Mouse (Mus musculus) liver, embryonic 13.5 days (tissue): Measurements from ENCODE around the gene Ikbke. TPM values are rescaled to one million over a fixed set of nuclear protein-coding genes. Genes with fewer than 3 reads are reported as not detected.
"Not testable (repeated sequence)": the region's sequence is repeated elsewhere in the genome, so short reads cannot be mapped to it uniquely, and the experiment has no call there.

Experiments used
- ATAC-seq: fragments of 200-750 bp; cut with Nextera tagmentation; 2 replicates; pipeline ENCODE4 v1.8.0; 2017; ENCODE audit warnings: low read depth, mild to moderate bottlenecking, moderate number of reproducible peaks, moderate library complexity
- DNase-seq: peaks from one replicate; pipeline ENCODE4 v3.0.0; 2022
- H3K27ac ChIP-seq: fragments of 300-500 bp; sonication (generic); 2 replicates; pipeline ENCODE4 v1.5.1; 2015; ENCODE audit warnings: moderate library complexity, mild to moderate bottlenecking, inconsistent platforms
- H3K27me3 ChIP-seq: fragments of 300-500 bp; sonication (generic); 2 replicates; pipeline ENCODE4 v1.6.1; 2015; ENCODE audit warnings: mild to moderate bottlenecking, inconsistent platforms
- H3K36me3 ChIP-seq: fragments of 300-500 bp; sonication (generic); 2 replicates; pipeline ENCODE4 v1.6.1; 2015; ENCODE audit warnings: mild to moderate bottlenecking, inconsistent platforms
- H3K4me1 ChIP-seq: fragments of 300-500 bp; sonication (generic); replicated peaks from 2 replicates; pipeline ENCODE4 v1.6.1; 2015; ENCODE audit warnings: inconsistent platforms
- H3K4me2 ChIP-seq: fragments of 300-500 bp; sonication (generic); 2 replicates; pipeline ENCODE4 v1.6.1; 2015; ENCODE audit warnings: inconsistent platforms, mild to moderate bottlenecking, moderate library complexity
- H3K4me3 ChIP-seq: fragments of 300-500 bp; sonication (generic); replicated peaks from 2 replicates; pipeline ENCODE4 v1.5.1; 2015; ENCODE audit warnings: mild to moderate bottlenecking, inconsistent platforms
- H3K9ac ChIP-seq: fragments of 300-500 bp; sonication (generic); 2 replicates; pipeline ENCODE4 v1.6.1; 2015; ENCODE audit warnings: mild to moderate bottlenecking, inconsistent platforms
- H3K9me3 ChIP-seq: fragments of 300-500 bp; sonication (generic); replicated peaks from 2 replicates; pipeline ENCODE4 v1.6.1; 2016; ENCODE audit warnings: inconsistent platforms
- WGBS: fragments of 180-500 bp; shearing (Covaris S2); methylation state at CpG from one replicate; pipeline ENCODE4 v1.1.7; 2015; ENCODE audit not compliant: insufficient replicate concordance; 5-methylcytosine and 5-hydroxymethylcytosine counted together
- polyA plus RNA-seq: library from polyadenylated mRNA; unstranded; fragments of >200 nt; fragmentation: Nextera tagmentation; extraction: Ambion mirVana; gene quantifications from 2 replicates; pipeline ENCODE4 v1.2.1, GENCODE M21; 2015

Ikbke gene
- polyA plus RNA-seq, 1 experiment from 2014 or later, result 5.5 TPM

- no peaks in the 10 kb centered on the region for H3K9me3 ChIP-seq
- H3K36me3 ChIP-seq, result no peaks in the 10 kb centered on the region
- no peaks in the 10 kb centered on the region for H3K4me1 ChIP-seq
- no peak overlapping the region for H3K9ac ChIP-seq
- DNase-seq (no peak), ATAC-seq (no peak)
- H3K27ac ChIP-seq, result no peak overlapping the region
- H3K27me3 ChIP-seq, result no peaks in the 10 kb centered on the region
- H3K4me2 ChIP-seq, result no peak overlapping the region
- no peak overlapping the region for H3K4me3 ChIP-seq
- WGBS, result 52% methylated on average over 10 of the region's 10 CpGs
These were observed 19.6 kb downstream of the Ikbke start for GRCm38 (mm10) chr1:131259632-131260308.

- DNase-seq (no peak), ATAC-seq (no peak)
- Histone ChIP-seq H3K4me1 (no peaks in the 10 kb centered on the region), H3K27me3 (no peaks in the 10 kb centered on the region), H3K36me3 (no peaks in the 10 kb centered on the region), H3K9me3 (no peaks in the 10 kb centered on the region), H3K9ac (no peak overlapping the region), H3K4me3 (no peak overlapping the region), H3K4me2 (no peak overlapping the region), H3K27ac (no peak overlapping the region)
- WGBS, result 63% methylated on average over 6 of the region's 6 CpGs
These were observed 22.1 kb downstream of the Ikbke start for GRCm38 (mm10) chr1:131257288-131257687.

GRCm38 (mm10) chr1:131252516-131253250, 26.7 kb downstream of the Ikbke start:
- not testable (repeated sequence) for H3K36me3 ChIP-seq, H3K4me3 ChIP-seq, DNase-seq, H3K9me3 ChIP-seq, ATAC-seq, H3K4me2 ChIP-seq, H3K27ac ChIP-seq, H3K4me1 ChIP-seq, H3K9ac ChIP-seq
- peaks cover 15% of the 10 kb centered on the region for H3K27me3 ChIP-seq
- 49% methylated on average over 7 of the region's 7 CpGs for WGBS

- no peaks in the 10 kb centered on the region for H3K9me3 ChIP-seq
- DNase-seq (no peak), ATAC-seq (no peak)
- H3K9ac ChIP-seq, result no peak overlapping the region
- WGBS, result 3% methylated on average over 7 of the region's 7 CpGs
- no peak overlapping the region for H3K27ac ChIP-seq
- peaks cover 37% of the 10 kb centered on the region for H3K4me1 ChIP-seq
- no peaks in the 10 kb centered on the region for H3K36me3 ChIP-seq
- peaks cover 74% of the 10 kb centered on the region for H3K27me3 ChIP-seq
- H3K4me3 ChIP-seq, result no peak overlapping the region; the same call in 1 of the 2 replicates
- peak overlapping the region; percentile 69 for H3K4me2 ChIP-seq
These were observed 32.7 kb downstream of the Ikbke start for GRCm38 (mm10) chr1:131246433-131247395.

- no peaks in the 10 kb centered on the region for H3K9me3 ChIP-seq
- no peak overlapping the region for H3K9ac ChIP-seq
- ATAC-seq (0 out of 2 replicates have a peak, but pooled peaks have one; percentile 35), DNase-seq (no peak)
- peaks cover 37% of the 10 kb centered on the region for H3K4me1 ChIP-seq
- WGBS, result 2% methylated on average over 9 of the region's 9 CpGs
- no peak overlapping the region for H3K27ac ChIP-seq
- peak overlapping the region; percentile 56 for H3K4me3 ChIP-seq
- H3K36me3 ChIP-seq, result no peaks in the 10 kb centered on the region
- peak overlapping the region; percentile 69 for H3K4me2 ChIP-seq
- H3K27me3 ChIP-seq, result peaks cover 80% of the 10 kb centered on the region
These were observed 33.5 kb downstream of the Ikbke start for GRCm38 (mm10) chr1:131245926-131246325.

GRCm38 (mm10) chr1:131245089-131245856, 34.1 kb downstream of the Ikbke start, which contains the start of gene Rassf5:
Gene Rassf5, minus strand, starts transcription at chr1:131245258.
- H3K27me3 ChIP-seq, result peaks cover 87% of the 10 kb centered on the region
- H3K4me1 ChIP-seq, result peaks cover 37% of the 10 kb centered on the region
- H3K9me3 ChIP-seq, result no peaks in the 10 kb centered on the region
- H3K4me3 ChIP-seq, result peak within 1 kb of the TSS; percentile 56
- H3K27ac ChIP-seq, result no peak within 1 kb of the TSS
- peak within 1 kb of the TSS; percentile 69 for H3K4me2 ChIP-seq
- WGBS, result under 1% methylated on average over 59 of the region's 60 CpGs
- H3K9ac ChIP-seq, result peak within 1 kb of the TSS; percentile 54
- DNase-seq (no peak), ATAC-seq (peak; percentile 55)
- H3K36me3 ChIP-seq, result no peaks in the 10 kb centered on the region

- Histone ChIP-seq H3K4me2 (peak overlapping the region; percentile 69), H3K27me3 (peaks cover 93% of the 10 kb centered on the region), H3K9me3 (no peaks in the 10 kb centered on the region), H3K4me3 (peak overlapping the region; percentile 56), H3K4me1 (peaks cover 37% of the 10 kb centered on the region), H3K27ac (no peak overlapping the region), H3K36me3 (no peaks in the 10 kb centered on the region), H3K9ac (peak overlapping the region; percentile 54)
- WGBS, result 2% methylated on average over 56 of the region's 57 CpGs
- ATAC-seq (peak; percentile 18), DNase-seq (no peak)
These were observed 34.8 kb downstream of the Ikbke start for GRCm38 (mm10) chr1:131244536-131245088.

- no peak for DNase-seq
- 31% methylated on average over 6 of the region's 6 CpGs for WGBS
- Histone ChIP-seq H3K4me1 (peaks cover 44% of the 10 kb centered on the region), H3K9me3 (no peaks in the 10 kb centered on the region), H3K27me3 (peaks cover 86% of the 10 kb centered on the region), H3K9ac (no peak overlapping the region), H3K4me2 (0 out of 2 replicates have a peak overlapping the region, but pooled peaks have one; percentile 2), H3K27ac (no peak overlapping the region), H3K4me3 (no peak overlapping the region), H3K36me3 (no peaks in the 10 kb centered on the region)
- no peak for ATAC-seq
These were observed 36.5 kb downstream of the Ikbke start for GRCm38 (mm10) chr1:131242956-131243355.

GRCm38 (mm10) chr1:131239576-131240193, 39.7 kb downstream of the Ikbke start:
- Histone ChIP-seq H3K27me3 (peaks cover 59% of the 10 kb centered on the region), H3K4me2 (no peak overlapping the region), H3K27ac (no peak overlapping the region), H3K4me1 (peaks cover 23% of the 10 kb centered on the region), H3K4me3 (no peak overlapping the region), H3K9me3 (no peaks in the 10 kb centered on the region), H3K36me3 (no peaks in the 10 kb centered on the region), H3K9ac (no peak overlapping the region)
- WGBS, result 56% methylated on average over 12 of the region's 12 CpGs
- no peak for DNase-seq
- no peak for ATAC-seq

- Histone ChIP-seq H3K36me3 (no peaks in the 10 kb centered on the region), H3K27ac (no peak overlapping the region), H3K4me1 (peaks cover 18% of the 10 kb centered on the region), H3K9ac (no peak overlapping the region), H3K4me2 (no peak overlapping the region), H3K4me3 (no peak overlapping the region), H3K9me3 (no peaks in the 10 kb centered on the region), H3K27me3 (peaks cover 52% of the 10 kb centered on the region)
- 51% methylated on average over 8 of the region's 8 CpGs for WGBS
- no peak for DNase-seq
- no peak for ATAC-seq
These were observed 40.5 kb downstream of the Ikbke start for GRCm38 (mm10) chr1:131238931-131239381.
